Mouse (Mus musculus): ENCODE results near the gene Ubr3.

DNA sequence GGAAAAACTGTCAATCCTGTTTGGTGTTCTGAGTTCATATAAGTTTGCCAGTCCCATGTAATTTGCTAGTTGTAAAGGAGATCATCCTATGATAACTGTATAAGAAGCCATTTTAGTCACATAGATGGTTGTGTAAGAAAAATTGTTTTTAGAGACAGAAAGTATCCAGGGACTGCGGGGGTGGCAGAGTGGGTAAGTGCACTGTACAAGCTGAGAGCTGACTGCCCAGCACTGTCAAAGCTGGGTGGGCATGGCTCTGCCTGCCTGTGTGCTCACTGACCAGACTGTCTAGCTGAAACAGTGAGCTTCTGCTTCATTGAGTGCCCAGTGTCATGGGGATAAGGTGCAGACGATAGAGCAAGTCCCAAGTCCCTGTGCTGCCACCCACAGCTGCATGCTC is 77.8 kb downstream of the Ubr3 start:
- TF ChIP-seq CTCF (IDR thresholded peaks at IDR 0.05; ENCODE audit: low read depth, low read length) (no peak), POLR2A (IDR thresholded peaks at IDR 0.05; ENCODE audit: borderline replicate concordance, low read depth, low read length) (no peak)
